Mouse (Mus musculus) lung, postnatal 14 days (tissue): ENCODE results near the gene Hnrnpa0.

Source experiments
- DNase-seq: peaks from one replicate; pipeline ENCODE4 v3.0.0; 2021

Gene Hnrnpa0

GRCm38 (mm10) chr13:58126862-58127765 is 1.2 kb downstream of the Hnrnpa0 start:
- DNase-seq = no peak

DNA sequence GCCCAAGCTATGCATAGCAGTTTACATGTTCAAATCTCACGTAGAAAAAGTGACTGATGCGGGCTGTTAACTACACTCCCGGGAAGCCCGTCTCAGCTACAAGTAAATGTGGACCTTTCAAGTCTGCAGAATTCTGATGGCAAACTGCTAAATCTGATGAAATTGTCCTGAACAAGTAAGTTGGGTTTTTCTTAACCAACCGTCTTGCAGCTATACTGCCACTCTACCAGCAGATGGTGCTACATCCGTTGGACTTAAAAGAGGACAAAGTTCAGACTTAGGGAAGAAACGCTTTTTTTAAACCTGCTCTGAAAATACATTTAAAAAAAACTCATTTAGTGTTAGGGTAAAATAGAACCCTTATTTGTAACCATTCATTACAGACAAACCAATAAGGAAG is 2.2 kb downstream of the Hnrnpa0 start:
- DNase-seq = peak; percentile 58

GRCm38 (mm10) chr13:58124989-58125388 is 3.4 kb downstream of the Hnrnpa0 start:
- no peak for DNase-seq

- DNase-seq = no peak
These were observed 4.1 kb downstream of the Hnrnpa0 start for GRCm38 (mm10) chr13:58124278-58124677.

DNA sequence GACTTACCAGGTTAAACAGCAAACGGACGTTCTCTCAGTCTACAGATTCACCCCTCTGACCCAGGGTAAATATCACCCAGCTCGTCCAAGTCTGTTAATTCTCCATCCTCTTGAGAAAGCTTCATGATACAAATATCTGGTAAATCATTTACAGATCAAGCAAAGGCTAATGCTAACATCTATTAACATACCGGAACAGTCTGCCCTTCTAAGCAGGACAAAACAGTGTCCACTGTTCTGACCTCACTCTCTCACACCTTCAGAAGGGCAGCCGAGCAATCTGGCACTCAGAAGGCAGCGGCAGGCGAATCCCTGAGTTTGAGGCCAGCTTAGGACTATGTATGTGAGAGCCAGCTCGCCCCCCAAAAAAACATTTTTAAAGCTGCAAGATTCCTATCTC is 5.0 kb downstream of the Hnrnpa0 start:
- DNase-seq = no peak

GRCm38 (mm10) chr13:58122786-58123297 is 5.5 kb downstream of the Hnrnpa0 start:
- DNase-seq = no peak

GRCm38 (mm10) chr13:58117318-58118017 is 10.9 kb downstream of the Hnrnpa0 start:
- peak; percentile 81 for DNase-seq

GRCm38 (mm10) chr13:58116801-58117200 is 11.6 kb downstream of the Hnrnpa0 start:
- DNase-seq = no peak

- DNase-seq = peak; percentile 49
These were observed 13.1 kb downstream of the Hnrnpa0 start for GRCm38 (mm10) chr13:58115227-58115626.

GRCm38 (mm10) chr13:58113061-58113900 is 15.1 kb downstream of the Hnrnpa0 start, which contains the start of gene Klhl3:
Klhl3 (minus strand) TSS chr13:58113592.
- DNase-seq = peak; percentile 67

DNA sequence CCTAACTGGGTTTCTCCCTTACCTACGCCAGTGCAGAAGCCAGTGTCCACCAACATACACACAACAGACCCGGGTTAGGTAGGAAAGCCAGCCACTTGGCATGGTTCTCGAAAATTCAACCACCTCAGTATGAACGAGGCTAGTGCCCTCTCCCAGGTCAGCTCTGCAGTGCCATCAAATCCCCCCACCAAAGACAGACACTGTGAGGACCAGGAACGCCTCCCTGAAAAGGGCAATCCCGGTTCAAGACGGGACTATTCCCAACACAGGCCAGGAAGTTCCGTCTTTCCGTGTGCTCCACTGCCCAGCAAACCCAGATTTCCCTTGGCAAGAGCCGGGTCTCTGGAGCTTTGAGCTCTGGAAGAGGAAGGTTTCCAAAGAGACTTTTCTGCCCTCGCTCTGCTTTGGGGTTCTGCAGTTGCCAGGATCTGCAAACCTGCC is 15.7 kb downstream of the Hnrnpa0 start:
- no peak for DNase-seq

DNA sequence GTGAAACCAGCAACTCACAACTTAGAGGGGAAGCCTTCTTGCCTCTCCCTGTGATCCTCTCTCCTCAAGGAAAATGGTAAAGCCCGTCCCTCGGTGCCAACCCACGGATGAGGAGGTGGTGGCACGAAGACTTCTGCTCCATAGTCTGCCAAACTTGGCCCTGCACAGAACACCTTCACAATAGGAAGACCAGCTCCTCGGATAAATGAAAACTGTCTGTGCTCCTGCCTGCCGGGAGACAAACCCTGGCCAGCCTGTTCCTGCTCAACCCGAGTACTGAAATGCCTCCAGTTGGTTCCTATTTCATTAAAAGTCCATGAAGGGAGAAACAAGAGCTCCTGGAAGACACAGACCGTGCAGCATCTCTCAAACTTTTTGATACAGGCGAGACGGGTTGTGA is 16.2 kb downstream of the Hnrnpa0 start:
- DNase-seq = no peak

DNA sequence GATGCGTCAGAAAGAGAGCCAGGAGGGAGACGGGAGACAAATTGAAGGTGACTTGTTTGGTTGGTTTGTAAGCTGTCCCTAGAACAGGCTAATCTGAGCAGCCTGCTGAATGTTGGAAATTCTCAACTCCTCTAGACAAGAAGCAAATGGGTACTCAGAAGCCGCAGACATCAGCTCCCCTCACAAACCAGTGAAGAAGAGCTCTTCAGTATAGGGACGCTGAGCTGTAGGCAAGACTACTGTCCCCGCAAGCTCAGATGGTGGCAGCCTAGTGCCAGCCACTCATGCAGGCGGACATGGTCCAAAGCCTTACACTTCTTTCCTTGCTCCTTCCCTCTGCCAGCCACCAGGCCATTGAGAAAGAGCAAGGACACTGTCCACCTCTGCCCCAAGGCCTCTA is 17.1 kb downstream of the Hnrnpa0 start:
- no peak for DNase-seq

GRCm38 (mm10) chr13:58090643-58091042 is 37.7 kb downstream of the Hnrnpa0 start:
- DNase-seq = no peak

DNA sequence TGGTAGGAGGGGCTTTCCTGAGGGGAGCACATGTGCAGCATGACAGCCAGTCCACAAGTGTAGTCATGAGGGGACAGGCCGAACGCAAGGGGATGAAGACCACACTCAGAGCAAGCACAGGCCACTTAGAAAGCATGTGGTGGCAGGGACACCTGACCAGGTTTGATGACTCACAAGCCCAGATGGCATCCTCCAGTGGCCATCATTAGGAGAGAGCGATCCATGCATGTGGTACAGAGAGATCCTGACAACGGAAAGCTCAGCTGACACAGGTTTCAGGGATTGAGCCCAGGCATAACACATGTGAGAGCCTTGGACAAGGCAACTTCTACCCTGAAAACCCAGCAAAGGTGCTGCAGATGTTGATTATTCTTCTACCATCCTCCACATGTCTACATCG is 44.0 kb downstream of the Hnrnpa0 start:
- DNase-seq = no peak

GRCm38 (mm10) chr13:58083521-58083920 is 44.8 kb downstream of the Hnrnpa0 start:
- DNase-seq = no peak

DNA sequence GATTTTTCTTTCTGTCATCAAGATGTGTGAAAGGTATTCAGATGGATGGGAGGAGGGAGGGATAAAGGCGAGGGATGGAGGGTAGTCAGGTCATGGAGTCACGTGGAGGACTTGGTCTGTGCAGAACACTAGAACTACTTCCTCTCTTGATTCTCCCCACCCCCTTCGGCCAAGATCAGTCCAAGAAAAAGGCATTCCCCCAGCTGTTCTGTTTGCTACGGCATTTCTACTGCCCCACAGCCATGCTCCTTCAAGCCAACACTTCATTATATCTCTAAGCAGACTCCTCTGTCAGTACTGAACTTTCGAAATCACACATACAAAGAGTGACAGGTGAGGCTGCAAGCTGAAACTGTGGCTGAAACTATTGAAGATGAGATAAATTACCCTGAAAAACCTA is 45.3 kb downstream of the Hnrnpa0 start:
- DNase-seq = peak; percentile 31

- no peak for DNase-seq
These were observed 50.0 kb downstream of the Hnrnpa0 start for GRCm38 (mm10) chr13:58078361-58078760.
